Mouse (Mus musculus) gastrocnemius, adult 18-20 months (tissue): Measurements from ENCODE around the gene Gpr3. TPM values are rescaled to one million over a fixed set of nuclear protein-coding genes. Genes with fewer than 3 reads are reported as not detected.
A peak's percentile ranks its signal among the peaks of the same experiment; 100 is the strongest.

Experiments
- DNase-seq: peaks from one replicate; pipeline ENCODE4 v3.0.0; 2021; ENCODE audit warnings: low spot score
- long read RNA-seq, 2 experiments: library from polyadenylated mRNA; stranded (forward); transcript quantifications; one replicate each; pipeline ENCODE4 v2.0.0; 2021
- total RNA-seq, 2 experiments: library from RNA; stranded (reverse); gene quantifications; 2 replicates each; pipeline ENCODE4 v1.2.3; 2021

Gpr3 gene
- not detected for total RNA-seq
- long read RNA-seq, experiment 1, result 0 reads
- long read RNA-seq, experiment 2, result 0 reads

- no peak for DNase-seq
Observed at GRCm38 (mm10) chr4:133211751-133212561, at the start of gene Gpr3, which contains the start of gene Cd164l2. Gpr3 (minus strand) TSS chr4:133212536. Cd164l2 (plus strand) TSS chr4:133212131.

- DNase-seq, result no peak
Observed at GRCm38 (mm10) chr4:133261641-133262374, 49.5 kb upstream of the Gpr3 start.

GRCm38 (mm10) chr4:133257798-133258408 lies 45.6 kb upstream of the Gpr3 start:
- DNase-seq, result no peak

GRCm38 (mm10) chr4:133257230-133257629 lies 44.9 kb upstream of the Gpr3 start:
- no peak for DNase-seq

- no peak for DNase-seq
Observed at GRCm38 (mm10) chr4:133256820-133257219, 44.5 kb upstream of the Gpr3 start.

GRCm38 (mm10) chr4:133255392-133255791 lies 43.1 kb upstream of the Gpr3 start:
- no peak for DNase-seq

- DNase-seq, result no peak
Observed at GRCm38 (mm10) chr4:133253412-133253811, 41.1 kb upstream of the Gpr3 start.

GRCm38 (mm10) chr4:133252089-133252488 lies 39.8 kb upstream of the Gpr3 start:
- DNase-seq, result no peak

GRCm38 (mm10) chr4:133251214-133251613 lies 38.9 kb upstream of the Gpr3 start:
- DNase-seq, result no peak

GRCm38 (mm10) chr4:133250609-133251008 lies 38.3 kb upstream of the Gpr3 start:
- peak; percentile 88 for DNase-seq

GRCm38 (mm10) chr4:133247806-133248449 lies 35.6 kb upstream of the Gpr3 start:
- DNase-seq, result no peak

- DNase-seq, result peak; percentile 28
Observed at GRCm38 (mm10) chr4:133247072-133247471, 34.7 kb upstream of the Gpr3 start.

GRCm38 (mm10) chr4:133244289-133244688 lies 32.0 kb upstream of the Gpr3 start:
- no peak for DNase-seq

GRCm38 (mm10) chr4:133243538-133243937 lies 31.2 kb upstream of the Gpr3 start:
- no peak for DNase-seq

- no peak for DNase-seq
Observed at GRCm38 (mm10) chr4:133242710-133243109, 30.4 kb upstream of the Gpr3 start.

GRCm38 (mm10) chr4:133241910-133242309 lies 29.6 kb upstream of the Gpr3 start:
- no peak for DNase-seq

GRCm38 (mm10) chr4:133240934-133241908 lies 28.9 kb upstream of the Gpr3 start:
- DNase-seq, result peak; percentile 92

GRCm38 (mm10) chr4:133240490-133240921 lies 28.2 kb upstream of the Gpr3 start, which contains the start of gene Map3k6:
Map3k6 (plus strand) TSS chr4:133240818.
- DNase-seq, result peak; percentile 92

GRCm38 (mm10) chr4:133237911-133238310 lies 25.6 kb upstream of the Gpr3 start:
- no peak for DNase-seq

- DNase-seq, result no peak
Observed at GRCm38 (mm10) chr4:133235415-133235814, 23.1 kb upstream of the Gpr3 start.
